Mouse (Mus musculus) urinary bladder, postnatal 25 days (tissue): ENCODE measurements around the gene Rasgef1b.

Experiments used
- DNase-seq: peaks from one replicate; pipeline ENCODE4 v3.0.0; 2022; ENCODE audit warnings: low spot score

Rasgef1b gene

GRCm38 (mm10) chr5:99541999-99542765 lies 186.7 kb downstream of the Rasgef1b start:
- DNase-seq, result no peak

DNA sequence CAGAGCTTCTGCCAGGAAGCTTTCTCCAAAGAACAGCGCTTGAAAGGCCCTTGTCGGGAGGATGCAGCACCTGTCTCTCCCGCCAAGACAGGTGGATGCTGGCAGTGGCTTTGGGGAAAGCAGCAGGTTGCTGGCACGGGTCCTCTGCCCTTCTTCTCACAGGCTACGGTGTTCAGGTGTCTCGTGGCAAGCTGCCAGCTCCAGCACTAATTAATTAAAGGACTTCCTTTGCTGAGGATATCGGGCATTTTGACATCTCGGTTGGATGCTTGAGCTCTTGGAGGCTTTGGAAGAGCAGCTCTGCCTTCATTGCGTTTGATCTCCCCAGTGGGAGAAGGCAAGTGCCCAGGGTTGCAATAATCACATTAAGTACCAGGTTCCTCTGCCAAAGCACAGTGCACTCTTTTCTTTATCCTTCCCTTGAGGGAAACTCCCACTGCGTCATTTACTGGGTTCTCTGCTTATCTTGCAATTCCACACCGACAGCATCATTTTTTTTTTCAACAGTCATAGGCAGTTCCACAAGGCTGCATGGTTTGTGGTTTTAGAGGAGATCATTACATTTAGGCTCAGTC lies 187.5 kb downstream of the Rasgef1b start:
- DNase-seq, result no peak

DNA sequence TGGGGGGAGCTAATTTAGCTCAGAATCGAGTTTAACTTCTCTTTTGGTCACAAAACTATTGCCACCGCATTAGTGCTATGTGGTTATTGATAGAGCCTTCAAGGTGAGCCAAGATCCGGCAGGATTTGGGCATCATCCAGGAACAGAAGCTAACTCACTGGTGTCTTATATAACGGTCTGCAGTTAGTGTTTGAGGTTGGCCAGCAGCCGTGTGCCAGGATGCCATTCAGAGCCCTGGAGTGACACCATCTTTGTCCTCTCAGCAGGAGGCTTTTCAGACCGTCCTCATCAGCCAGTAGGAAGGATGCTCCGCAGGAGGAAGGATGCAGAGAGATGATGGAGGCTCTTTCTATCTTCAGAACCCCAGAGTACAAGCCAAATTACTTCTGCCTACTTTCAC lies 195.4 kb downstream of the Rasgef1b start:
- no peak for DNase-seq

DNA sequence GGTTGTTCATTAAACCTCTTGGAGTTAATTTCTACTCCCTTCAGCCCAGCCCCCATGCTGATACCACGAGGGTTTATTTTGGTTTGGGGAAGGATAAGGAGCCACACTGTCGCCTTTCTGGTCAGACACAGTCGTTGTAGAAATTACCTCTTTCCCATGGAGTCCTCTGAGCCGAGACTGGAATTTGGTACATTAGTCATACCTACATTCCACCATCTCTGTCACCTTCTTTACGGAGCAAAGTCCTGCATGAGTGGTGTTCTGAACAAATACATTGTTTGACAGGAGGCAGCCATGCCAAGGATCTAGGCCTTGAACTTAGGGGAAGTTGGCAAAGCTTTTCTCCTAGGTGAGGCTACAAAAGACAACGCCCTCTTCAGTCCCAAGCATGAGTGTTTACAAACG lies 202.1 kb downstream of the Rasgef1b start:
- DNase-seq, result no peak

DNA sequence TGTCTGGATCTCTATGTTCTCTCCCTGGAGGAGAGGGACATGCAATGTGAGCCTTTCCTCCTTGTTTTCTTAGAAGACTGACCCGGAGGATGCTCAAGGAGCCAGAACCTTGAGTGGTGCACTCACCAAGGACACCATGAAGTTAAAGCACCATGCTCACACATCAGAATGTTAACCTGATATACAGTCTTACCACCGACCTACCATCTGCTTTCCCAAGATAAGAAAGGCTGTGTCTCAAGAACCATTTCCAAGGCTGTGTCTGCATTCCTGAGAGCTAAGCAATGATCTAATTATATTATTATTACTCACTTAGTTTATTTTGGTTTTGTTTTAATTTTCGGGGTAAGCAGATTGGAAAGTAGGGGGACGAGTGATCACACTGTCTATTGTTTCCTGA lies 203.2 kb downstream of the Rasgef1b start:
- DNase-seq, result no peak

DNA sequence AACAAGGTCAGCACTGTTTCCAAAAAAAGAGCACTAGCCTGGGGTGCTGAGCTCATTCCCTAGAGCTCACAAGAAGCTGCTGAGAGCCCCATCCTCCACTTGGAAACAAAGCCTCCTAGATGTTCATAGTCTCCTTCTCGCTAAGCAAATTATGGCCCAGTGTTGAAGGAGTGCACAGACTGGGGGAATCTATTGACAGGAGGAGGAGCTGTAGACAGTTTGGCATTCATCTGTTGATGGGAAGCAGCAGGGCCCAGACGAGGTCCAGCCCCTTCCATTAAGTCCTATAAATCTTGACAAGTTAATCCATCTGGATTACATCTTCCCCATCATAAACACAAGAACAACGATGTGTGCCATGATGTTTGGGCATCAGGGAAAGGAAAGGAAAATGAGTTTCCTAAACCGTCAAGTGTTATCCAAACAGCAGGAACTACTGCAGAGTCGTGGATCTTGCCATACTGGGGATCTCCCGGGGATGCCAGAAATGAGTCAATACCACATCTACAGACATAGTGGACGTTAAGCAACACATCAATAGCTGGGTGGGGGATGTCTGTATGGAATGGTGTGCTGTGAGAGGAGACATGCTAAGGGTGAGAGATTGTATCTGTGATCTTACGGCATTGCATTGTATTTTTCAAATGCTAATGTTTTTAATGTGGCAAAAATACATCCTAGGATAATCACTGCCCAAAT lies 206.1 kb downstream of the Rasgef1b start:
- no peak for DNase-seq

GRCm38 (mm10) chr5:99521411-99521810 lies 207.5 kb downstream of the Rasgef1b start:
- no peak for DNase-seq

- no peak for DNase-seq
These were observed 209.3 kb downstream of the Rasgef1b start for GRCm38 (mm10) chr5:99519556-99519955.

GRCm38 (mm10) chr5:99519023-99519422 lies 209.8 kb downstream of the Rasgef1b start:
- no peak for DNase-seq

DNA sequence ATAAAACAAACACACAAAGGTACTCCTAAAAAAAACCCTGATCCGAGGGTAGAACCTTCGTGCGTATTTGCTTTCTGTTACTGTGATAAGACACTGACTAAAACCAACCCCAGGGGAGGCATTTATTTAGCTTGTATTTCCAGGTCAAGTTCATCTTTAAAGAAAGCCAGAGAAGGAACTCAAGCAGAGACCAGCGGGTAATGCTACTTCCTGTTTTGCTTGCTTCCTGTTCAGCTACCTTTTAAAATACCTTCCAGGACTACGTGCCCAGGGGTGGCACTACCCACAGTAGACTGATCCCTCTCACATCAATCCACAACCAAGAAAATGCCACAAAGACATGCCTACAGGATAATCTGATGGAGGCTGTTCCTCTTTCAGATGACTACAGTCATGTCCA lies 212.7 kb downstream of the Rasgef1b start:
- no peak for DNase-seq

- DNase-seq, result no peak
These were observed 213.1 kb downstream of the Rasgef1b start for GRCm38 (mm10) chr5:99515764-99516163.

- no peak for DNase-seq
These were observed 215.5 kb downstream of the Rasgef1b start for GRCm38 (mm10) chr5:99513209-99513880.

DNA sequence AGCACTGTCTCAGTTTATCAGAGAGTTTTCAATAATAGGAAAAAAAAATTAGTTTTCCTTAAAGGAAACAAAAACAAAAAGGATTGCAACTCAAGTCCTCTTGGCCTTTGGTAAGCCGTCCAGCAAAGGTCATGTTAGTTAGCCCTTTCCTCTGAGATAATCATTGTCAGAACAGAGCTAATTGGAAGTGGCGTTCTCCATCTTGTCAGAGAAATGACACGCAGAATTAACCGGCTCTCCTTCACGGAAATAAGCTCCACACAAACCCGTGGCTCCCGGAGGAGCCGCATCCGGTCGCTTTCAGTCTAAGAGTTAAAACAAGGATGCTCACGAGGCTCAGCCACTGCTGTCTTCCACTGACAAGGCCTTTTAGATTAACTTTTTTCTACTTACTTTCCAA lies 217.8 kb downstream of the Rasgef1b start:
- DNase-seq, result no peak

DNA sequence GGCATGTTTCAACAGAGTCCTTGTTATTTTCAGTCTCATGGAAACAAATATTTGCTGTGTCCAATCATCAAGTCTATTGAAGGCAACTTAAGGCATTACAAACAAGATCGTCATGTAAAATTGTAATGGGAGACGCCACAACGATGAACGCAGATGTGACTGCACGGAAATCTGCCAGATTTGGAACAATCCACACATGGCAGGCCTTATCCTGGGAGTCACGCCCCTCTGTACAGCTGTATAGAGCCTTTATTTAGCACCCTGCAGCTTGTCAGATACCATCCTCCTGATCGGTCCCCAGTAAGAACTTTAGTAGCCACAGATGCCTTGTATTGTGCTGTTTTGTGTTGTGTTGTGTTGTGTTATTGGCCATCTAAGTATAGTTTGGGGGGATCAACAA lies 222.8 kb downstream of the Rasgef1b start:
- no peak for DNase-seq

GRCm38 (mm10) chr5:99504349-99504830 lies 224.5 kb downstream of the Rasgef1b start:
- no peak for DNase-seq

DNA sequence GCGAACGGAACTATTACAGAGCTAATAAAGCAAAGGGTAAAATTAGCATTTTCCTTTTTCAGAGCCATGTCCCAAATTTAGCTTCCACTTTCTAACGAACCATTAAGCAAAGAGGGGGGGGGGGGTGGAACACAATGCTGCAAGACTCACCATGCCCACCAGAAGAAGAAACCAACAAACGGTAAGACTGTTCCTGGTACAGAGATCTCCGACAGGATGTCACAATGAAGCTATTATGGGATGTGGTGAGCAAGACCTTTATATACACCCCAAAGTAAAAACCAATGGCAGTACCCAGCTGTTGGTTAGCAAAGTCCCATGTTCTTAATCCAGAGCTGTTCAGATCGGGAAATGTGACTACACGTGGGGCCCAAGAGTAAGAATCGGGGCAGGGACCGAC lies 226.2 kb downstream of the Rasgef1b start:
- DNase-seq, result no peak

GRCm38 (mm10) chr5:99499404-99500089 lies 229.3 kb downstream of the Rasgef1b start:
- DNase-seq, result no peak

DNA sequence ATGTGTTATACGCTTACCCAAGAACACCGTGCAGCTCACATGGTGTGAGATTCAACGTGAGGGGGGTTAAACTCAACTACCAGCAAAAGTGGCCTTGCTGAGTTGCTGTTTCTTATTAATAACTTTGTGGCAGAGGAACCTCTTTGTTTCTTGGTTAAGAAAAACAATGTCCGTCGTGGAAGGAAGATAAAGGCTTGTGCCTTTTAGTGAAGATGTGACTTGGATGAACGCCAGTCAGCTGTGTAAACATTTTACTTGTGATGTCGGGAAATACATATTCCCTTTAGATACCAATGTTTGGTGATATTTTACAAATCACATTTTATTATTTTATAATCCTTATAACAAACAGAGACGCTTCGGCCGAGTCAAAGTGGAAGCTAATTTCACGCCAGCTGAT lies 231.0 kb downstream of the Rasgef1b start:
- DNase-seq, result no peak

GRCm38 (mm10) chr5:99496931-99497782 lies 231.7 kb downstream of the Rasgef1b start:
- no peak for DNase-seq

- no peak for DNase-seq
These were observed 232.8 kb downstream of the Rasgef1b start for GRCm38 (mm10) chr5:99496157-99496453.
